Mouse (Mus musculus): ENCODE measurements at regions not wholly inside any gene's neighbourhood (a gene's known extent, or its start where the extent isn't known, plus 50 kb on each side); places are given as distances from the start of the nearest gene placed in this dataset.
A peak's percentile ranks its signal among the peaks of the same experiment; 100 is the strongest.

- peak; percentile 15 for DNase-seq (ENCODE audit: low read depth, low spot score)
These were observed 71.2 kb downstream of the Rbm11 start for GRCm38 (mm10) chr16:75663871-75664270.

DNA sequence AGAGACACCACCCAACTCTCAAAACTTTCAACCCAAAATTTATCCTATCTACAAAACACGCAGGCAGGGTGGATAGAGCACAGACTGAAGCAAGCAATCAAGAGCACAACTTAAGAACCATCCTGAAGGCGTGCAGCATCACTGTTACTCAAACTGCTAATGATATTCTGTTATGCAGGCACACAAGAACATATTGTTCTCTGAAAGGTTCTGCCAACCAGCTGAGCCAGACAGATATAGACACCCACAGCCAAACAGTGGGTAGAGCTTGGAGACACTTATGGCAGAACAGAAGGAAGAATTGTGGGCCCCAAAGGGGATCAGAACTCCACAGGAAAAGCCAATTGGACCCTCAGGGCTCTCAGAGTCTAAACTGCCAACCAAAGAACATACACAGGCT, 74.9 kb downstream of the Rbm11 start:
- DNase-seq (ENCODE audit: low read depth, low spot score), result peak; percentile 81

- peak; percentile 16 for DNase-seq (ENCODE audit: low read depth, low spot score)
These were observed 79.5 kb downstream of the Rbm11 start for GRCm38 (mm10) chr16:75672112-75672511.

DNA sequence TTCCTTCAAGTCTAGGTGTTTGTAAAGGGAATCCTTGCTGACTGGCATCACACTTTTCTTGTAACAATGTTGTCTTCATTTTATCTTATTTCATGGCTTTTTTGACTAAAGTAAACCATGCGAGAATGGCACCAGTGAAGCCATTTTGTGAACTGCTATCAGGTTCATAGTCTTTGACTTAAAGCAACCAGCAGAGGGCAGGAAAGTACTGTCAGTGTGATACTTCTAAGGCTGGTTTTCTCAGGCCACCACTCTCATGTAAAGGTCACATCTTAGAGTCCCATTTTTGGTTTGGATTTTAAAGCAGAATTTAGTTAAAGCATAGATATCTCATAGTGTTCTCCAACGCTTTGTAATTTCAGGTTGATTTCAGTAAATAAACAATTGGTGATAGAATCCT, 83.2 kb downstream of the Rbm11 start:
- DNase-seq (ENCODE audit: low read depth, low spot score), result peak; percentile 70

- DNase-seq (ENCODE audit: low read depth, low spot score), result no peak
These were observed 84.5 kb downstream of the Rbm11 start for GRCm38 (mm10) chr16:75677180-75677579.
